Mouse (Mus musculus) embryonic facial prominence, embryonic 15.5 days (tissue): Measurements from ENCODE around the gene Amy2a5. TPM values are rescaled to one million over a fixed set of nuclear protein-coding genes. Genes with fewer than 3 reads are reported as not detected.
"Not testable (repeated sequence)": the region's sequence is repeated elsewhere in the genome, so short reads cannot be mapped to it uniquely, and the experiment has no call there.

ENCODE experiments used
- ATAC-seq: fragments of 200-750 bp; cut with Nextera tagmentation; 2 replicates; pipeline ENCODE4 v1.8.0; 2017; ENCODE audit warnings: low read depth, moderate TSS enrichment; ENCODE audit not compliant: insufficient number of reproducible peaks, low FRiP score, low TSS enrichment
- H3K27ac ChIP-seq: fragments of 300-500 bp; sonication (generic); replicated peaks from 2 replicates; pipeline ENCODE4 v1.5.1; 2015; ENCODE audit warnings: mild to moderate bottlenecking, inconsistent platforms
- H3K27me3 ChIP-seq: fragments of 300-500 bp; sonication (generic); 2 replicates; pipeline ENCODE4 v1.6.1; 2015; ENCODE audit warnings: inconsistent platforms
- H3K36me3 ChIP-seq: fragments of 300-500 bp; sonication (generic); 2 replicates; pipeline ENCODE4 v1.6.1; 2015; ENCODE audit warnings: mild to moderate bottlenecking, inconsistent platforms
- H3K4me1 ChIP-seq: fragments of 300-500 bp; sonication (generic); 2 replicates; pipeline ENCODE4 v1.6.1; 2015; ENCODE audit warnings: inconsistent platforms
- H3K4me2 ChIP-seq: fragments of 300-500 bp; sonication (generic); replicated peaks from 2 replicates; pipeline ENCODE4 v1.6.1; 2015; ENCODE audit warnings: mild to moderate bottlenecking, inconsistent platforms
- H3K4me3 ChIP-seq: fragments of 300-500 bp; sonication (generic); replicated peaks from 2 replicates; pipeline ENCODE4 v1.5.1; 2015; ENCODE audit warnings: mild to moderate bottlenecking, inconsistent platforms
- H3K9ac ChIP-seq: fragments of 300-500 bp; sonication (generic); 2 replicates; pipeline ENCODE4 v1.6.1; 2015; ENCODE audit warnings: inconsistent platforms
- H3K9me3 ChIP-seq: fragments of 300-500 bp; sonication (generic); replicated peaks from 2 replicates; pipeline ENCODE4 v1.6.1; 2016; ENCODE audit warnings: inconsistent platforms
- WGBS: fragments of 180-500 bp; shearing (Covaris S2); methylation state at CpG from one replicate; pipeline ENCODE4 v1.1.7; 2015; 5-methylcytosine and 5-hydroxymethylcytosine counted together
- polyA plus RNA-seq: library from polyadenylated mRNA; unstranded; fragments of >200 nt; fragmentation: Nextera tagmentation; extraction: Ambion mirVana; gene quantifications from 2 replicates; pipeline ENCODE4 v1.2.1, GENCODE M21; 2015

Amy2a5 gene
- 0.08 and 0.20 TPM in 2 replicates for polyA plus RNA-seq

- not testable (repeated sequence) for H3K4me3 ChIP-seq, H3K27ac ChIP-seq, H3K4me1 ChIP-seq, H3K9me3 ChIP-seq, H3K36me3 ChIP-seq, ATAC-seq, H3K9ac ChIP-seq, H3K4me2 ChIP-seq, H3K27me3 ChIP-seq
- WGBS = no CpG with 5 or more reads among the region's 4 CpGs
Observed at GRCm38 (mm10) chr3:113258737-113259136, at the start of gene Amy2a5. Gene Amy2a5, minus strand, starts transcription at chr3:113258837.

- not testable (repeated sequence) for H3K4me1 ChIP-seq, H3K9ac ChIP-seq, H3K27me3 ChIP-seq, H3K4me2 ChIP-seq, H3K27ac ChIP-seq, H3K4me3 ChIP-seq, H3K36me3 ChIP-seq, H3K9me3 ChIP-seq, ATAC-seq
- WGBS = no CpG with 5 or more reads among the region's 4 CpGs
Observed at GRCm38 (mm10) chr3:113291349-113291748, 32.7 kb upstream of the Amy2a5 start, which contains the start of gene Amy2a4. Gene Amy2a4, minus strand, starts transcription at chr3:113291449.

- not testable (repeated sequence) for H3K4me2 ChIP-seq
Observed at GRCm38 (mm10) chr3:113280285-113280684, 21.6 kb upstream of the Amy2a5 start.

DNA sequence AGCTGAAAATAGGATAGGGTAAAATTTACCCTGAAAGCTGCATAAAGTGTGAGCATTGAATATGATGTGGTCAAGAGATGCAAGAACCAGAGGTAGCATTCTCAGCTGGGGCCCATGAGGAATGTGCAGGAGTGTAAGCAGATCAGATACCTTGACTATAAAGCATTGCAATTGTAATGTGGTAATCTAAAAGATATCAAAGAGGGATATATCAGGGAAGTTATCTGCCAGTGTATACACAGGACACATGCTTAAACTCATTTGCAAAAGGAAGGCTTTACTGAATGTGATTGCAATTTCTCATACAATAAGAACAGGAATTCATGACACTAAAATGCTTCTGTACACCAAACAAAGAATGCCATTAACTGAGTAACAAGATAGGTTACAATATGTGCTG lies 20.9 kb upstream of the Amy2a5 start:
- not testable (repeated sequence) for H3K27me3 ChIP-seq, H3K27ac ChIP-seq, H3K9me3 ChIP-seq, H3K9ac ChIP-seq, H3K36me3 ChIP-seq, H3K4me2 ChIP-seq, ATAC-seq, H3K4me1 ChIP-seq, H3K4me3 ChIP-seq

More at GRCm38 (mm10) chr3:113280285-113280684, 21.6 kb upstream of the Amy2a5 start:
- not testable (repeated sequence) for H3K4me3 ChIP-seq, H3K27me3 ChIP-seq, H3K9ac ChIP-seq, H3K9me3 ChIP-seq, H3K27ac ChIP-seq, H3K4me1 ChIP-seq, ATAC-seq, H3K36me3 ChIP-seq

GRCm38 (mm10) chr3:113227115-113227514 lies 31.5 kb downstream of the Amy2a5 start:
- WGBS = 100% methylated on average over 1 of the region's 1 CpGs
- Histone ChIP-seq H3K9ac (no peak overlapping the region), H3K36me3 (no peaks in the 10 kb centered on the region), H3K27me3 (no peaks in the 10 kb centered on the region), H3K4me1 (no peaks in the 10 kb centered on the region), H3K9me3 (no peaks in the 10 kb centered on the region), H3K27ac (no peak overlapping the region), H3K4me2 (no peak overlapping the region), H3K4me3 (no peak overlapping the region)
- no peak for ATAC-seq

Other genes starting within 250 kb of the Amy2a5 start
- gene Amy2a4, start 32.6 kb upstream of the Amy2a5 start, polyA plus RNA-seq = not detected in 2 replicates
- gene Amy2a3, start 65.2 kb upstream of the Amy2a5 start, polyA plus RNA-seq = not detected in 2 replicates
- not detected in 2 replicates for gene Amy2a2, start 97.8 kb upstream of the Amy2a5 start, polyA plus RNA-seq